Mouse (Mus musculus) bone marrow, adult 2 months (tissue): ENCODE measurements around the gene Pdia6.

Experiments
- CTCF ChIP-seq: fragments of 200-500 bp; IDR thresholded peaks from 2 replicates; pipeline ENCODE4 v1.5.1; 2011; ENCODE audit warnings: low read length, control low read depth; ENCODE audit not compliant: control insufficient read depth, insufficient read depth
- POLR2A ChIP-seq: fragments of 200-500 bp; IDR thresholded peaks from 2 replicates; pipeline ENCODE4 v1.6.1; 2011; ENCODE audit warnings: low read depth, mild to moderate bottlenecking, control low read depth, low read length, borderline replicate concordance; ENCODE audit not compliant: control insufficient read depth

DNA sequence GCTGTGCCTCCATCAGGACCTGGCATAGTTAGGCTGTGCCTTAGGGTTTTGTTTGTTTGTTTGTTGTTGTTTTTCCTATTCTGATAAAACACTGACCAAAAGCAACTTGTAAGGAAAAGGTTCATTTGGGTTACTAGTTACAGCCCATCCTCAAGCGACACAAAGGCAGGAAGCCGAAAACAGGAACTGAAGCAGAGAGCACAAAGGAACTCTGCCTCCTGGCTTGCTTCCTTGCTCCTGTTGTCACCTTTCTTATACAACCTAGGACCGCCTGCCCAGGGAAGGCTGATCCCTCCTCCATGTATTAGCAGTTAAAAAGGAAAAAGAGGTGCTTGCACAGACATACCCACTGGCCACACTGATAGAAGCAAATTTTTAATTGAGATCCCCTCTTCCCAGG lies 2.5 kb upstream of the Pdia6 start:
- TF ChIP-seq POLR2A = no peak
- no peak for TF ChIP-seq CTCF
